Mouse (Mus musculus): ENCODE data around the gene Ccdc142.

- TF ChIP-seq POLR2A (IDR thresholded peaks at IDR 0.05; ENCODE audit: extremely low read depth, insufficient read depth, low read length) (no peak), CTCF (IDR thresholded peaks at IDR 0.05; ENCODE audit: low read depth, low read length) (no peak)
Observed at GRCm38 (mm10) chr6:83087205-83087925, 14.0 kb upstream of the Ccdc142 start.
